Mouse (Mus musculus) thymus, postnatal 36 days (tissue): ENCODE results near the gene Trmo.

Experiments
- DNase-seq, 2 experiments: peaks; one replicate each; pipeline ENCODE4 v3.0.0; 2022; ENCODE audit warnings: mixed read lengths in 2 of 2

Trmo gene

DNA sequence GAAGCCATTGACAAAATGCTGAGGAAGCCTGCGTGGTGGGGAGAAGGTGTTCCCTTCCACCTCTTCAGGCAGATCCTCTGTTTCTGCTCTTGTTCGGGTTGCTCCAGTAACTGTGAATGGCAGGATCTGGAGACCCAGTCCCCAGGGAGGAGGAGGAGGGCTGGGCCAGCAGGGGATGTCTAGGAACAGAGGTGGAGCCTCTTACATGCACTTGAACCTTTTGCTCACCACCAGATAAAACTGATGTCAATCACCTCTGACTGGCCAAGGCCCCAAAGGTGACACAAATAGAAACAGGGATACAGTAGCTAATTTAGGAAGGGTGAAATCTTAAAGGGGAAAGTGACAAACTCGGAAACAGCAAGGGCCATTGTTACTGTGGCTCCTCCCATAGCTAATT, 51.2 kb downstream of the Trmo start:
- no peak for DNase-seq

GRCm38 (mm10) chr4:46335846-46336245, 53.4 kb downstream of the Trmo start:
- no peak for DNase-seq

DNA sequence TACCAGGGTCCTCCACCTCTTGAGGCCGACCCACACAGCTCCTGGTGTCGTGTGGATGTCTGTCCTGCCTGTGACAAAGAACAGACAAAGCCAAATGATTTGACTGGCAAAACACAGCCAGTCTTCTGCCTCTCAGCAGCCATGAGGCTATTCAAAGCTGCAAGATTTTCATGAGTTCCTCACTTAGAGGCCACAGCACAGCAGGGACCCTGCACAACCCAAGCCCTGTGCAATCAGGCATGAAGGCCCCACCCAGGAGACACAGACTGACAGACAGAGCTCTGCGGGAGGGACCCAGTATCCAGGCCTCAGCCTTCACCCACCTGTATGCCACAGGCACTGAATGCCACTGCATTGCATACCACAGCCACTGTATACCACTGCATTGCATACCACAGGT, 60.3 kb downstream of the Trmo start:
- DNase-seq: no peak
